Mouse (Mus musculus) intestine, embryonic 15.5 days (tissue): ENCODE data around the gene Tmem44. TPM values are rescaled to one million over a fixed set of nuclear protein-coding genes. Genes with fewer than 3 reads are reported as not detected.
A peak's percentile ranks its signal among the peaks of the same experiment; 100 is the strongest.

Experiments
- ATAC-seq: fragments of 200-750 bp; cut with Nextera tagmentation; 2 replicates; pipeline ENCODE4 v1.8.0; 2017; ENCODE audit warnings: moderate TSS enrichment, moderate library complexity
- H3K27ac ChIP-seq: fragments of 300-500 bp; sonication (generic); 2 replicates; pipeline ENCODE4 v1.5.1; 2015; ENCODE audit warnings: mild to moderate bottlenecking, inconsistent platforms
- H3K27me3 ChIP-seq: fragments of 300-500 bp; sonication (generic); replicated peaks from 2 replicates; pipeline ENCODE4 v1.6.1; 2015; ENCODE audit warnings: inconsistent platforms
- H3K36me3 ChIP-seq: fragments of 300-500 bp; sonication (generic); 2 replicates; pipeline ENCODE4 v1.6.1; 2015; ENCODE audit warnings: inconsistent platforms
- H3K4me1 ChIP-seq: fragments of 300-500 bp; sonication (generic); replicated peaks from 2 replicates; pipeline ENCODE4 v1.6.1; 2015; ENCODE audit warnings: inconsistent platforms
- H3K4me2 ChIP-seq: fragments of 300-500 bp; sonication (generic); replicated peaks from 2 replicates; pipeline ENCODE4 v1.6.1; 2015; ENCODE audit warnings: mild to moderate bottlenecking, inconsistent platforms
- H3K4me3 ChIP-seq: fragments of 300-500 bp; sonication (generic); replicated peaks from 2 replicates; pipeline ENCODE4 v1.5.1; 2015; ENCODE audit warnings: inconsistent platforms
- H3K9ac ChIP-seq: fragments of 300-500 bp; sonication (generic); 2 replicates; pipeline ENCODE4 v1.6.1; 2015; ENCODE audit warnings: inconsistent platforms
- H3K9me3 ChIP-seq: fragments of 300-500 bp; sonication (generic); 2 replicates; pipeline ENCODE4 v1.6.1; 2016; ENCODE audit warnings: inconsistent platforms
- whole genome bisulfite sequencing: fragments of 180-500 bp; shearing (Covaris S2); methylation state at CpG from one replicate; pipeline ENCODE4 v1.1.7; 2015; 5-methylcytosine and 5-hydroxymethylcytosine counted together
- polyA plus RNA-seq: library from polyadenylated mRNA; unstranded; fragments of >200 nt; fragmentation: Nextera tagmentation; extraction: Ambion mirVana; gene quantifications from 2 replicates; pipeline ENCODE4 v1.2.1, GENCODE M21; 2015

Gene Tmem44
- polyA plus RNA-seq, 1 experiment from 2014 or later: 9.1 TPM

DNA sequence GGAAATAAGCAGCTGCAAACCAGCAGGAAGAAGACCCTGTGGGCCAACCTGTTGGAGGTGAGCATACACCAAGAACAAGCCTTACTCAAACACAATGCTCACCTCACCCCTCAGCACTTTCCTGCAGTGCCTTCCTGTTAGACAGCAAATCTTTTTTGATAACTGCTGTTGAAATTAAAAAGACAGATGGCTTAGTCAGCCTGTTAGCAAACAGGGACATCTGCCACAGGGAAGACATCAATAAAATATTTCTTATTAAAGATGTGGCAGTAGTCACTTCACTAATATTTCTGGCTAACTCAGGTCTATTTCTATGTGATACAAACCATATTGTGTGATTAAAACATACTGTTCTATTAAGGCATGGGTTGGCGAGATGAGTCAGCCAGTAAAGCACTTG lies 25.8 kb upstream of the Tmem44 start:
- Histone ChIP-seq H3K9me3 (no peaks in the 10 kb centered on the region), H3K4me2 (no peak overlapping the region), H3K36me3 (peaks cover 50% of the 10 kb centered on the region), H3K4me3 (no peak overlapping the region), H3K27ac (no peak overlapping the region), H3K4me1 (no peaks in the 10 kb centered on the region), H3K9ac (no peak overlapping the region), H3K27me3 (no peaks in the 10 kb centered on the region)
- 78% methylated on average over 1 of the region's 1 CpGs for WGBS
- ATAC-seq: no peak

DNA sequence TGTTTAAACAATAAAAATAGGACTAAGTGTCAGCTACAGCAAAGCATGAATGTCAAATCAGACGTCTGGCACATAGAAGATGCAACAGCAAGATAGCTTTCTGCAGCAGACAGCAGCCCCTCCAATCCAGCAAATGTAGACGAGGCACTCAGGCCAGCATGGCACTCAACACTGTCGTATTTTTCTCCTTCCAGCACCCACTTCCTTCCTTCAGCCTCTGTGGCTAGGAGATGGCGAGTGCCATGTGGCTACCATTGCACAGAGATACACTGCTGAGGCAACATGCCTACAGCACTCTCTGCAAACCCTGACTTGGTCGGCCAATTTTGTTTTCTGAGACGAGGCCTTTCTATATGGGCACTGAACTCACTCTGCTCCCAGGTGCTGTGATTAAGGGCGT lies 25.2 kb upstream of the Tmem44 start:
- Histone ChIP-seq H3K4me3 (no peak overlapping the region), H3K27ac (no peak overlapping the region), H3K4me1 (no peaks in the 10 kb centered on the region), H3K36me3 (peaks cover 50% of the 10 kb centered on the region), H3K9ac (no peak overlapping the region), H3K27me3 (no peaks in the 10 kb centered on the region), H3K4me2 (no peak overlapping the region), H3K9me3 (no peaks in the 10 kb centered on the region)
- 87% methylated on average over 7 of the region's 7 CpGs for WGBS
- ATAC-seq: no peak

DNA sequence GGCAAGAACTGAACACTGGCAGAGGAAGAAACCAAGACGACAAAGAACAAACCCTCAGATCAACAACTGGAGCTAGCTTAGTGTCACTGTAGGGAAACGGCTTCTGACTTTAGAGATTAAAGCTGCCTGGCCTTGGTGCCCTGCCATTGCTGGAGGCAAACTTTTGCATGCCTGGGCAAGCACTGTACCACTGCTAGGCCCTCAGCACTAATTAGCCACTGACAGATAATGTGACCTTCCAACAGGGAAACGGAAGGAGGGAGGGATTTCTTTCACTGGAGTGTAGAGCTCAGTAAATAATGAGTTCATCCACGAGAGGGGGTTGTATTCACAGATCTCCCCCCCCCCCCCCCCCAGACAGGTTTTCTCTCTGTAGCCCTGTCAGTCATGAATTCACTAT lies 21.6 kb upstream of the Tmem44 start:
- no peak for ATAC-seq
- Histone ChIP-seq H3K9ac (no peak overlapping the region), H3K27ac (no peak overlapping the region), H3K4me1 (no peaks in the 10 kb centered on the region), H3K4me3 (no peak overlapping the region), H3K27me3 (no peaks in the 10 kb centered on the region), H3K4me2 (no peak overlapping the region), H3K9me3 (no peaks in the 10 kb centered on the region), H3K36me3 (peaks cover 50% of the 10 kb centered on the region)
- WGBS: 75% methylated on average over 4 of the region's 4 CpGs

DNA sequence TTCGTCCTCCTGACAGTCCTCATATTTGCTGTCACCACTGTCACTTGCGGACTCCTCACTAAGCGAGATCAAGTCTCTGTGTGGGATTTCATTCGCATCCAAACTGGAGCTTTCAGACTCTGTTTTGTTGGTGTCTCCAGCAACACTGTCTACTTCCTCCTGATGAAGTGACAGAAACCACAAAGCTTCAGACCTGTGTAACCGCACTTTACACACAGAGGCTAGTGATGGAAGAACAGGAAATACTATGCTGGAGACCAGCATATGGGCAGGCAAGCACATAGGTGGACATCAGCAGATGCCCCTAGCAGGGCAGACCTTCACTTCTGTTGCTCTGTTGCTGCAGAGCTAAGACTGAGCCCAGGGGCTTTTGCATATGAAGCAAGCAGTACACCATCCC lies 20.7 kb upstream of the Tmem44 start:
- Histone ChIP-seq H3K4me2 (no peak overlapping the region), H3K9ac (no peak overlapping the region), H3K4me1 (no peaks in the 10 kb centered on the region), H3K9me3 (no peaks in the 10 kb centered on the region), H3K4me3 (no peak overlapping the region), H3K27me3 (no peaks in the 10 kb centered on the region), H3K36me3 (peaks cover 45% of the 10 kb centered on the region), H3K27ac (no peak overlapping the region)
- no peak for ATAC-seq
- 92% methylated on average over 5 of the region's 5 CpGs for WGBS

DNA sequence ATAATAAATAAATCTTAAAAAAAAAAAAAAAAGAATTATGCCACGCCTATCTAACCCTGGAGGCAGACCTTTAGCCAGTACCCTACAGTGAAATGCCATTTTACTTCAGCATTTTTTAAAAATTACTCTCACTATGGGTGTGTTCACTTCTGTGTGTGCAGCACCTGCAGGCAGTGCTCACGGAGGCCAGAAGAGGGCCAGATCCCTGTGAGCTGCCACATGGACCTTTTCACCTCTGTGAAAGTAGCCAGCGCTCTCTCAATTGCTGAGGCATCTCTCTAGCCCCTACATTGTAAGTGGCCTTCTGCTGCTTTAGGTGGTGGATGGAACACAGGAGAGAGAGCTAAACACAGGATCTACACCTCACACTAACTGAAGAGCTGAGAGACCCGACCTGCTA lies 19.5 kb upstream of the Tmem44 start:
- H3K36me3 ChIP-seq: peaks cover 40% of the 10 kb centered on the region
- ATAC-seq: no peak
- WGBS: 93% methylated on average over 4 of the region's 4 CpGs
- H3K27me3 ChIP-seq: no peaks in the 10 kb centered on the region
- H3K4me1 ChIP-seq: no peaks in the 10 kb centered on the region
- no peak overlapping the region for H3K4me3 ChIP-seq
- H3K9me3 ChIP-seq: no peaks in the 10 kb centered on the region
- H3K4me2 ChIP-seq: no peak overlapping the region
- no peak overlapping the region for H3K9ac ChIP-seq
- no peak overlapping the region for H3K27ac ChIP-seq

DNA sequence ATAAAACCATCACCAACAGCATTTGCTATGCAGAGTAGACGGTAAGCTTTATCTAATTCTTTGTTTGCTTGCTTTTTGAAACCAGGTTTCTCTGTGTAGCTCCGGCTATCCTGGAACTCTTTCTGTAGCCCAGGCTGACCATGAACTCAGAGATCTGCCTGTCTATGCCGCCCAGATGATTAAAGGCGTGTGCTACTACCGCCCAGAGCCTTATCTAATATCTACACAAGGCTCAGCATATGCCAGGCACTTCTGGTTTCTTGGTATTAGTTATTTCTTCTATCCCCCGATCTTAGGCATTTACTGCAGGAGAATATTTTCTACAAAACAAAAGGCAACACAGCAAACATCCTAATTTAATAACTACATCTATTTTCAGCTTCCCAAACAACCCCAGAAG lies 15.0 kb upstream of the Tmem44 start:
- Histone ChIP-seq H3K4me2 (no peak overlapping the region), H3K27ac (no peak overlapping the region), H3K9me3 (no peaks in the 10 kb centered on the region), H3K36me3 (peaks cover 47% of the 10 kb centered on the region), H3K9ac (no peak overlapping the region), H3K4me3 (no peak overlapping the region), H3K27me3 (no peaks in the 10 kb centered on the region), H3K4me1 (no peaks in the 10 kb centered on the region)
- WGBS: 85% methylated on average over 6 of the region's 6 CpGs
- no peak for ATAC-seq

DNA sequence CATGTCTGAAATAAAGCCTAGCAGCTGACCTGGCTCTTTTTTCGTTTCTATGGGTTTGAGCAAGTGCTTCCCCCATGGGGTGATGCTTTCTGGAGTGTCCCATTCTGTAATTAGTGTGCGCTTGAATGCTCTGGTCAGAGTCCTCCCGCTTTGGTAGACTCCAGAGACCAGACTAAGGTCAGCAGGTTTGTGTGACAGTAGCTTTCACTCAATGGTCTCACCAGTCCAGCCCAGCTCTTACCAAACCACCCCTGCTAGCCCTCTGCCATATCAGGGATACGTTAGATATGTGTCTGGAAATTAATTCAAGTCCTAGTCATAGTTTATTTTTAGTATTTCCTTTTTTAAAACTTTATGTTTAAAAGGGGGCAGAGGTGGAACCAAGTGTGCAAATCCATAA lies 10.0 kb upstream of the Tmem44 start:
- Histone ChIP-seq H3K9me3 (no peaks in the 10 kb centered on the region), H3K4me3 (no peak overlapping the region), H3K36me3 (peaks cover 33% of the 10 kb centered on the region), H3K27ac (no peak overlapping the region), H3K9ac (no peak overlapping the region), H3K27me3 (no peaks in the 10 kb centered on the region), H3K4me1 (no peaks in the 10 kb centered on the region), H3K4me2 (no peak overlapping the region)
- WGBS: 91% methylated on average over 4 of the region's 4 CpGs
- ATAC-seq: no peak

DNA sequence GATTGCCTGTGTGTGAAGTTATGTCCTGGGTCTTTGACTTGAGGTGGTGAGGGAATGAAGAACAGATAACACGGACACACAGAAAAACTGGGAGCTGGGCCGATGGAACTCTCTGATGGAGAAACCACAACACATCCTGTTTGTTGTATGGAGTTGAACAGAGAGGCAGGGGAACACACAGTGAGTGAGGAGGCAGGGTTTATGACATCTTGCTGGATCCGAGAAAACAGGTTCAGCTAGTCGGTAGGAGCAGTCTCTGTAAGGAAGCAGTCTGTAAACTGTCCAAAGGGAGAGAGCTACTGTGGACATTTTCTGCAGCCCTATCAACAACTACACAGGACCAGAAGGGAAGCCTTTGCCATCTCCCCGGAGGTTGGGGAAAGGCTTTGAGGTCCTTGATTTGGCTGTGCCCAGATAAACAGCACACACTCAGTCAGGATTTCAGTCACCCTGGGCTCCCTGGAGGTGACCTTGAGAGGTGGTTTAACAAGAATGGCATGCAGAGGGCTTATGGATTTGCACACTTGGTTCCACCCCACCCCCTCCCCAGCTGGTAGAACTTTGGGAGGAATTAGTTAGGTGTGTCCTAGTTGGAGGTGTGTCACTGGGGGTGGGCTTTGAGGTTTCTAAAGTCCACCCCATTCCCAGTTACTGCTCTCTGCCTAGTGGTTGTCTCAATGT lies 8.8 kb upstream of the Tmem44 start:
- Histone ChIP-seq H3K4me3 (no peak overlapping the region), H3K9me3 (no peaks in the 10 kb centered on the region), H3K4me1 (no peaks in the 10 kb centered on the region), H3K27ac (peak overlapping the region; percentile 57), H3K9ac (no peak overlapping the region), H3K4me2 (no peak overlapping the region), H3K27me3 (no peaks in the 10 kb centered on the region), H3K36me3 (peaks cover 24% of the 10 kb centered on the region)
- WGBS: 69% methylated on average over 5 of the region's 5 CpGs
- peak; percentile 69 for ATAC-seq

DNA sequence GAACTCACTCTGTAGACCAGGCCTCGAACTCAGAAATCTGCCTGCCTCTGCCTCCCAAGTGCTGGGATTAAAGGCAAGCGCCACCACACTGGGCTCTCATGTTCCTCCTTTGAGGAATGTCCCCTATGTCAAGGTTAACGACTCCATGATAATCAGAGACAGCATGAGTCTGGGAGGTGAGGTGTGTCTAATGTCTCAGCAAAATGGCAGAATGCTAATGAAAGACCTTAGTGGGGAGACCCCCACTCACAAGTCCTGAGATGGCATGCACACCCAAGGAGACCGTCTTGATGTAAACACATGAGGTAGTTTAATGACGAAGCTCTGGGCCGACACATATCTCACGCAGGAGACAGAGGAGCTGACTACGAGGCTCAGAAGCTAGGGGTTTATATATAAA lies 3.5 kb upstream of the Tmem44 start:
- H3K27me3 ChIP-seq: no peaks in the 10 kb centered on the region
- H3K36me3 ChIP-seq: no peaks in the 10 kb centered on the region
- H3K4me3 ChIP-seq: no peak overlapping the region
- H3K4me2 ChIP-seq: no peak overlapping the region
- H3K9me3 ChIP-seq: no peaks in the 10 kb centered on the region
- ATAC-seq: no peak
- 91% methylated on average over 8 of the region's 8 CpGs for WGBS
- H3K27ac ChIP-seq: no peak overlapping the region
- peaks cover 19% of the 10 kb centered on the region; the same call in 1 of the 2 replicates for H3K4me1 ChIP-seq
- no peak overlapping the region for H3K9ac ChIP-seq

DNA sequence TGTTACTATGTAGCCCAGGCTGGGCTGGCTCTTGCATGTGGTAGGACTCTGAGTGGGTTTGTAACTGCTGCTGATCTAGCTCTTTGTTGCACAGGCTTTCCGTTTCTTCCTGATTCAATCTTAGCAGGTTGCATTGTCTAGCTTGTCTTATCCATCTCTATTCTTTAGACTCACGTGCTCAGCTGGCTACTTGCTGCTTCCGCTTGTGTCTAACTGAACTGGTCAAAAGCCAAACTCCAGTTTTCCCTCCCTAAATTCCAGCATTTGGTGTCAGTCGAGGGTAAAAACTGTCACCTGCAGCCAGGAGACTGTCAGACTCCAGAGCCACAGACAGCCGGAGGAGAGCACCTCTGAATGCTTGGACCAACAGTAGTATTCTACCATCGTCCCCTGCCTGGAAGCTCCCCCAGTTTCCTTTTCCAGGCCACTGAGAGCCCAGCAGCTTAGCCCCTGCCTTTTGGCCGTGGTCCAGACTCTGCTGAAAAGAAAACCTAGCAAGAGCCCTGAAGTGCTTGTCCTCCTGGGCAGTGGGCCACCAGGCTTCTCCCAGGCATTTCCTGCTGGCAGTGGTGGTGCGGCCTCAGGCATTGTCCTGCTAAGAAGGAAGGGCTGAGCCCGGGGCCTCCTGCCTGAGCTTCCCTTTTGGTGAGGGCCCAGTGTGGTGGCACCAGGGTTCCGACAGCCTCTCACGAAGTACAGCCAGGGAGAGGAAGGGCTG lies 2.1 kb upstream of the Tmem44 start:
- WGBS: 40% methylated on average over 11 of the region's 11 CpGs
- ATAC-seq: no peak
- H3K9ac ChIP-seq: no peak overlapping the region

DNA sequence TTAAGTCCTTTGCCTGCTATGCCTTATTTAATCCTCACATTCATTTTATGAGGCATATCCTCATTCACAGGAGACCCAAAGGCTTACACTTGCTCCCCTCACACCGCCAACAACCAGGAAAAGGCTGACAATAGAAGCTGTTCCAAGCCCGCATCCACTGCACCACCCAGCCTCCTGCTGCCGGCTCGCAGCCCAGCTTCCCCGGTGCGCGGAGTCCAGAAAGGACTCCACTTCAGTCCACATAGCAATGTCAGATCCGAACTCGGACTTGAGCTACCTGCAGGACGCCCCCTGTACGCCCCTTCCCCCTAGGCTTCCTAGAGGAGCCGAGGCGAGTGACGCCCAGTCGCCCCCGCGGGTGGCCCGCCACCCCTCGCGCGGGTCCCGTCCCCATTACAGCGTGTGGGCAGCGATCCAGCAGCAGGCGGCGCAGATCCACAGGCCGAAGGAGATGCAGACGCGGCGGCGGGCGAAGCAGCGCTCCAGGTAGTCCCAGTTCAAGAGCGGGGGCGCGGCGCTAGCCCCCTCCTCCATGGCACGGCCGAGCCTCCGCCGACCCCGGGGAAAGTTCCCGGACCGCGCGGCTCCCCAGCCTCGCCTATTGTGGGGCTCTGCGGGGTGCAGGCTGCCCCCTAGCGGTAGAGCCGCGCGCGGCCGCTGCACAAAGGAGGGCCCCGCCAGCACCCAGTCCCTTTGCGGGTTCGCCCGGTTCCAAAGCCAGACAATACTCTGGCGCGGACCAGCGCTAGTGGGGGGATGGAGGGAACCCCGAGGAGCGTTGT lies 485 bp downstream of the Tmem44 start:
- H3K27ac ChIP-seq: peak overlapping the region; percentile 46

More for the DNA sequence above, 2.1 kb upstream of the Tmem44 start:
- Histone ChIP-seq H3K4me2 (no peak overlapping the region), H3K9me3 (no peaks in the 10 kb centered on the region), H3K27me3 (no peaks in the 10 kb centered on the region), H3K4me3 (no peak overlapping the region), H3K27ac (peak overlapping the region; percentile 37), H3K4me1 (peaks cover 19% of the 10 kb centered on the region; the same call in 1 of the 2 replicates), H3K36me3 (no peaks in the 10 kb centered on the region)

DNA sequence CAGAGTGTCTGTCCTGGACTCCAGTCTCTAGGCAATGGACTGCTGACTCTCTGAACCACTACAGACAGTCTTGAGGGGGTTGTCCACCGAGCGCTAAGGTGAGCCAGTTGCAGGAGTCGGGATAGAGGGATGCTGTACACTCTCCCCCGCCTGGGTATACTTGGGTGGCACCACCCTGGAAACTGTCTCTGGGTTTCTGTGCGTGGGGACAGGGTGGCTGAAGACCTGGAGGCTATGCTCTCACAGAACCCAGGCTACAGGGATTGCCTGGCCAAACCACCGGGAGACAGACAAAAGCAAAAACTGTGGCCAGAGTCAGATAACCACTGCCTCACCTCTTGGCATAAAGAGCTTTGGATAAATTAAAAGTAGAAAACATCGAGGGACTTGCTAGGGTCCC lies 1.1 kb downstream of the Tmem44 start:
- Histone ChIP-seq H3K9me3 (no peaks in the 10 kb centered on the region), H3K27me3 (no peaks in the 10 kb centered on the region), H3K4me3 (peak overlapping the region; percentile 77), H3K27ac (no peak overlapping the region), H3K9ac (no peak overlapping the region), H3K4me1 (peaks cover 19% of the 10 kb centered on the region; the same call in 1 of the 2 replicates), H3K4me2 (peak overlapping the region; percentile 93; the same call in 1 of the 2 replicates), H3K36me3 (no peaks in the 10 kb centered on the region)
- 84% methylated on average over 7 of the region's 7 CpGs for WGBS
- no peak for ATAC-seq

More for the DNA sequence above, 485 bp downstream of the Tmem44 start:
- Histone ChIP-seq H3K9me3 (no peaks in the 10 kb centered on the region), H3K4me2 (peak overlapping the region; percentile 93), H3K4me3 (peak overlapping the region; percentile 77), H3K27me3 (no peaks in the 10 kb centered on the region), H3K9ac (peak overlapping the region; percentile 89), H3K4me1 (peaks cover 19% of the 10 kb centered on the region; the same call in 1 of the 2 replicates), H3K36me3 (no peaks in the 10 kb centered on the region)
- under 1% methylated on average over 63 of the region's 63 CpGs for WGBS
- peak; percentile 95 for ATAC-seq
